Mouse (Mus musculus) intestine, postnatal 0 days (tissue): Measurements from ENCODE around the gene Higd1c. TPM values are rescaled to one million over a fixed set of nuclear protein-coding genes. Genes with fewer than 3 reads are reported as not detected.

Experiments
- ATAC-seq: fragments of 200-750 bp; cut with Nextera tagmentation; 2 replicates; pipeline ENCODE4 v1.8.0; 2017; ENCODE audit warnings: mild to moderate bottlenecking, moderate TSS enrichment, moderate library complexity
- H3K27ac ChIP-seq: fragments of 300-500 bp; sonication (generic); 2 replicates; pipeline ENCODE4 v1.5.1; 2014; ENCODE audit warnings: mild to moderate bottlenecking, low read depth, low read length, moderate library complexity
- H3K27me3 ChIP-seq: fragments of 300-500 bp; sonication (generic); replicated peaks from 2 replicates; pipeline ENCODE4 v1.6.1; 2014; ENCODE audit warnings: low read length, mixed read lengths; ENCODE audit not compliant: control insufficient read depth, insufficient read depth
- H3K36me3 ChIP-seq: fragments of 300-500 bp; sonication (generic); 2 replicates; pipeline ENCODE4 v1.6.1; 2014; ENCODE audit warnings: mild to moderate bottlenecking, moderate library complexity; ENCODE audit not compliant: control insufficient read depth, insufficient read depth
- H3K4me1 ChIP-seq: fragments of 300-500 bp; sonication (generic); replicated peaks from 2 replicates; pipeline ENCODE4 v1.6.1; 2014; ENCODE audit warnings: antibody characterized with exemption, low read length, mixed read lengths; ENCODE audit not compliant: control insufficient read depth, insufficient read depth
- H3K4me2 ChIP-seq: fragments of 300-500 bp; sonication (generic); replicated peaks from 2 replicates; pipeline ENCODE4 v1.6.1; 2014; ENCODE audit warnings: low read depth, mild to moderate bottlenecking, moderate library complexity
- H3K4me3 ChIP-seq: fragments of 300-500 bp; sonication (generic); 2 replicates; pipeline ENCODE4 v1.5.1; 2014; ENCODE audit warnings: low read depth, low read length
- H3K9ac ChIP-seq: fragments of 300-500 bp; sonication (generic); 2 replicates; pipeline ENCODE4 v1.6.1; 2014; ENCODE audit warnings: mild to moderate bottlenecking, low read depth, low read length
- H3K9me3 ChIP-seq: fragments of 300-500 bp; sonication (generic); 2 replicates; pipeline ENCODE4 v1.6.1; 2016; ENCODE audit warnings: mixed run types; ENCODE audit not compliant: control insufficient read depth
- CTCF ChIP-seq: sonication (generic); IDR thresholded peaks from 2 replicates; pipeline ENCODE4 v1.5.1; 2016; ENCODE audit warnings: low read depth, mild to moderate bottlenecking, control low read depth, antibody characterized with exemption, moderate library complexity
- WGBS: fragments of 180-500 bp; shearing (Covaris S2); extraction: QIAGEN DNeasy Blood & Tissue Kit; methylation state at CpG from one replicate; pipeline ENCODE4 v1.1.7; 2014; 5-methylcytosine and 5-hydroxymethylcytosine counted together
- polyA plus RNA-seq: library from polyadenylated mRNA; unstranded; fragments of >200 nt; fragmentation: Nextera tagmentation; extraction: Ambion mirVana; gene quantifications from 2 replicates; pipeline ENCODE4 v1.2.1, GENCODE M21; 2015

The Higd1c gene
- polyA plus RNA-seq, 1 experiment from 2014 or later, result not detected

DNA sequence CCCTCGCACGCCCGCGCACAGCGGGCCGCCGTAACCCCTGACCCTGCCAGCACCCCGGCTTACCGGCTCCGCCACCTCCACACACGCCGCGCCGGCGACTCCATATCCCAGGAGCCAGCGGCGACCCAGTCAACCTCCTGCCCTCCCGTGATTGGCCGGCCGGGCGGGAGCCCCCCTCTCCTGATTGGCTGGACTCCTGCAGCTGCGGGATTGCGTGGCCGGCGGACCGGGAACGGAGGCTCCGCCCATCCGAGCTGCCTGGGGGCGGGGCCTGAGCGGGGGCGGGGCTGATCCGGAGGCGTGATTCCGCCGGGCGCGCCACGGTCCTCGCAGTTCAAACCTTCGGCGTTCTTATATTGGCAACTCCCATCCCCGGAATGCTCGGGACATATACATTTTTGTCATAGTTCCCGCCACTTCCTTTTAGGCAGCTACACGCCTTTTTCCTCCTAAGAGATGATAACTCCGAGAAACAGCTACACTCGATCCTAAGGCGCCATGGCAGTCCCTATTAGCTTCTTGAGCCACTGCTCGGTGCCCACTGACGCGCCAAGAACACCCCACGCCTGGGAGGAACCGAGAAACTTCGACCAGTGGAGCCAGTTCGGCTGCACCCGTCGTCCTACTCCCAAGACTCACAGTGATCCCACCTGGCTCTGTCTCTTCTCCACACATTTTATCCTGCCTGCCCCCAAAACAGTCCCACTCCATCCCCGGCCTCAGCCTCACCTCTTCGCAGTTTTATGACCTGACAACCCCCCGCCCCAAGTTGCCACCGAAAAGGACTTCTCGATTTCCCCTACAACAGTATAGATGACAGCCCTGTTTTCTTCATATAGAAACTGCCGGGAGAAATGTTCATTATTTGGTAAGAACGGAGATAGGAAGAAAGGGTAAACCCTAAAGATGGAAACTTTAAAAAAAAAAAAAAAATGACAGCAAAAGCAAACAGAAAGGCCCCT, 58.8 kb downstream of the Higd1c start:
- ATAC-seq, result peak; percentile 94
- H3K27me3 ChIP-seq, result no peaks in the 10 kb centered on the region
- H3K4me1 ChIP-seq, result no peaks in the 10 kb centered on the region; the same call in 1 of the 2 replicates
- peak overlapping the region; percentile 85 for H3K4me3 ChIP-seq
- no peaks in the 10 kb centered on the region for H3K9me3 ChIP-seq
- TF ChIP-seq CTCF, result no peak
- no peaks in the 10 kb centered on the region for H3K36me3 ChIP-seq
- H3K9ac ChIP-seq, result peak overlapping the region; percentile 95
- WGBS, result 1% methylated on average over 64 of the region's 65 CpGs
- peak overlapping the region; percentile 91 for H3K27ac ChIP-seq
- peak overlapping the region; percentile 83 for H3K4me2 ChIP-seq

DNA sequence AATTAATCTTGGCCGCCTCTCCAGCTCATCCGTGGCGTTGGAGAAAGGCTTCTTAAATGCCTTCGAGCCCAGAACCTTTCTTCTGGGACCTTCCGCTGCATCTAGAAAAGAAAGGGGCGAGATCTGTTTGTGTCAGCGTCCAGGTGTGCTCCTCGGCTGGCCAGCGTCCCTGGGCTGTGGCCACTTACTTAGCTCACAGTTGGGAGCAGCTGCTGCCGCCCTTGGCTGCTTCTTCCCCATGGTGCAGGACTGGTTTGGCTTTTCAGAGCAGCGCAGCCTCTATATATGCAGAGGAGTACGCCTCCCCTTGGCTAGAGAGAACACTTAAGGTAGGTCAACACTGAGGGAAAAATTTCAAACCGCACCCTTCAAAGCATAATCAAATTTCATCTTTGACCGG, 59.6 kb downstream of the Higd1c start:
- 2% methylated on average over 14 of the region's 14 CpGs for WGBS
- H3K4me2 ChIP-seq, result peak overlapping the region; percentile 83
- H3K27ac ChIP-seq, result peak overlapping the region; percentile 91
- H3K4me1 ChIP-seq, result no peaks in the 10 kb centered on the region; the same call in 1 of the 2 replicates
- H3K27me3 ChIP-seq, result no peaks in the 10 kb centered on the region
- no peaks in the 10 kb centered on the region for H3K36me3 ChIP-seq
- TF ChIP-seq CTCF, result peak; percentile 20; the same call in 1 of the 2 replicates
- no peaks in the 10 kb centered on the region for H3K9me3 ChIP-seq
- peak overlapping the region; percentile 45; the same call in 1 of the 2 replicates for H3K9ac ChIP-seq
- H3K4me3 ChIP-seq, result peak overlapping the region; percentile 85
- peak; percentile 37; the same call in 1 of the 2 replicates for ATAC-seq

DNA sequence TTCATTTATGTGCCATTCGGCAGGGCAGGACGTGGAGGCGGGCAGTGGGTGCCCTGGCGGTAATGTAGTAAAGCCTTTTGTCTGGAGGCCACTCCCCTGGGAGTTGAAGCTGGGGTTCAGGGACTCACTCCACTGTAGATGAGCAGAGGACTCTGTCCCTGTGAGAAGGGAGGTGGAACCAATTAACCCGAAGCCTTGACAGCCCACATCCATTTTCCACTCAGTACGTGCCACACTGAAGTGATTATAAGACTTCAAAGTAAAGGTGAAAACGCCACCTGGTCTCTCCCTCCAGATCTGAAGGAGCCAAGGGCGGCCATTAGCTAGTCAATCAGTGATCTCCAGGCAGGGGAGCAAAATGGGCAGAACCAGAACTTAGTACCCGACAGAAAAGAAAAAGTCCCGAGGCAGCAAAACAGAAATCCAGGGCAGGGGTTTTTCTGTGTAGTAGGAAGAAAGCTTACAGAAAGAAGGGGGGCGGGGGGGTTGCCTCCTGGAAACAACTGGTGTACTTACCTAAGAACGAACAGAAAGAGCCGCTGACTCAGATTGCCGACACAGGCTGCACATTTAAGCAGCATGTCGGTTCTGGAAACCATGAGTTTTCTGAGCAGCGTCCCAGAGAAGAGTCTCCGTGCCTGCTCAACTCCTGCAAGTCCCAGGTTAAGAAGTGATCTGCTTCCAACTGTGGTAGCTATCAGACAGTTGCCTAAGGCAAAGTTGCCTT, 60.2 kb downstream of the Higd1c start, which contains the start of gene Slc11a2:
Gene Slc11a2 (minus strand): TSS at position 677 of the 727 bp plus-strand sequence.
- Histone ChIP-seq H3K9ac (peak within 1 kb of the TSS; percentile 45; the same call in 1 of the 2 replicates), H3K4me1 (no peaks in the 10 kb centered on the region; the same call in 1 of the 2 replicates), H3K4me3 (peak within 1 kb of the TSS; percentile 85), H3K9me3 (no peaks in the 10 kb centered on the region), H3K27me3 (no peaks in the 10 kb centered on the region), H3K36me3 (no peaks in the 10 kb centered on the region), H3K27ac (peak within 1 kb of the TSS; percentile 91), H3K4me2 (peak within 1 kb of the TSS; percentile 83)
- 22% methylated on average over 17 of the region's 17 CpGs for WGBS
- ATAC-seq, result peak; percentile 42
- 0 out of 2 replicates have a peak, but pooled peaks have one; percentile 2 for TF ChIP-seq CTCF

DNA sequence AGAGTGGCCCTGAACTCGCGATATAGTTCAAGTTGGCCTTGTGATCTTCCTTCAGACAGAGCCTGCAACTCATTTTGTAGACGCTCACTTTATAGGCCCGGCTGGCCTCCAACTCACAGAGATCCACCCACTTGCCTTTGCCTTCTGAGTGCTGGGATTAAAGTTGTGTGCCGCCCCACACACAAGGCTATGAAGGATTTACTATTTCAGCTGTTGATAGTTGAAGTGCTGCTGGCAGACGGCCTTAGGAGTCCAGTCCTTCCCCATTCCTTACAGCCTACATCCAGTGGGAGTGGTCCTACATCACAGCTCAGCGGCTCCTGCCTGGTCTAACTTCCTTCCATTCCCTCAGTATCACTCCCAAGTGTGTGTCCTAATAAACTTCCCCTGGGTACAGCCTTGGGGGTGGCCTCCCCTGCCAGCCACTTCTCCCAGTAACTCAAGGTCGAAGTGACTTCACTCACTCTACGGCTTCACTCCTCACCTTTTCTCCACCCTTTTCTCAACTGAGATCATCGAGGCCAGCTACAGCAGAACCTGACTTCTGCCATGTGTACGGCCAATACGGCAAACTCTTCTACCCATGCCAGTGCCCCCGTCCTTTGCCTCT, 64.1 kb downstream of the Higd1c start:
- no peak overlapping the region for H3K4me2 ChIP-seq
- peaks cover 3% of the 10 kb centered on the region; the same call in 1 of the 2 replicates for H3K4me1 ChIP-seq
- no peaks in the 10 kb centered on the region for H3K36me3 ChIP-seq
- peak overlapping the region; percentile 35; the same call in 1 of the 2 replicates for H3K27ac ChIP-seq
- WGBS, result 59% methylated on average over 13 of the region's 13 CpGs
- no peaks in the 10 kb centered on the region for H3K9me3 ChIP-seq
- no peaks in the 10 kb centered on the region for H3K27me3 ChIP-seq
- H3K9ac ChIP-seq, result no peak overlapping the region
- no peak overlapping the region for H3K4me3 ChIP-seq
- TF ChIP-seq CTCF, result no peak
- ATAC-seq, result no peak

DNA sequence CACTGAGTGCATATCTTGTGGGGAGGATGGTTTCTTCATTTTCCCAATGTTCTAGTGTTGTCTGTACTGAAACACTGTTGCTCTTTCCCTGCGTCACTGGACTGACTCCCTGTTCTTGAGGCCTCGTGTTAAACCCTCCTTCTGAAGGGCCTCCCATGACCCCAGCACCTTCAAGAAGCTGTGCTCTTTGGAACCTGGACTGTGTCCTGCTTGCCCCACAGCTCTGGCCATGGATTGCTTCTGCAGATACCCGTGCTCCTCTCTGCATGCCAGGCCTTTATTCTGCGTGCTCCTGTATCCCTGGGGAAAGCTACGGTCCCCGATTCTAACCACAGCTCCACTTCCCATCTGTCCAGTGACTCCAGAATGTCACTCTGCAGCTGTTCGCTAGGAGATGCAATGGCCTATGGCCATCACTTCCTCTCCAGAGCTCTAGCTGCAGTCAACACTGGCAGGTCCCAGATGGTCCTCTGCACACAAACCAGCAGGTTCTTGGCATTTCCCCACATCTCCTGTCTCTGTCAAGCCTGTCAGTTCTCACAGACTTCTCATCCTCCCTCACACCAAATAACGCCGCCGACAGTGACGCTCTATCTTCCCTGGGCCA, 65.7 kb downstream of the Higd1c start:
- no peak overlapping the region for H3K9ac ChIP-seq
- no peak overlapping the region for H3K4me2 ChIP-seq
- peak; percentile 57 for ATAC-seq
- no peak overlapping the region for H3K27ac ChIP-seq
- H3K4me3 ChIP-seq, result no peak overlapping the region
- H3K4me1 ChIP-seq, result peaks cover 3% of the 10 kb centered on the region; the same call in 1 of the 2 replicates
- no peaks in the 10 kb centered on the region for H3K9me3 ChIP-seq
- WGBS, result 55% methylated on average over 11 of the region's 11 CpGs
- no peaks in the 10 kb centered on the region for H3K27me3 ChIP-seq
- H3K36me3 ChIP-seq, result no peaks in the 10 kb centered on the region
- TF ChIP-seq CTCF, result no peak
